In genomic region chr12:52268131-52268530, GRCm38 (mm10) we compare ENCODE assay signal across 19 mouse cellular contexts.
"Had no signal": no experiment of that assay in that cellular context is flagged by ENCODE, and none has a peak within 500 bp of the region (broad histone marks: within the 10 kb centered on the region; RNA-seq: fewer than 3 reads in every experiment).

No protein-coding gene starts in this region.

- DNase-seq: kidney, adult 2 months; kidney, postnatal 25 days; liver, embryonic 13.5 days; lung, adult 2 months; lung, postnatal 14 days; lung, postnatal 4 days; retina, postnatal 1 day; right cerebral cortex, postnatal 25 days; spleen, adult 18-20 months; thymus, postnatal 25 days had no signal

- H3K36me3 ChIP-seq: limb, embryonic 10.5 days; limb, embryonic 13.5 days; liver, embryonic 13.5 days; midbrain, embryonic 12.5 days; midbrain, embryonic 15.5 days; neural tube, embryonic 13.5 days; stomach, embryonic 15.5 days had no signal

- H3K27ac ChIP-seq: kidney, postnatal 0 days; limb, embryonic 10.5 days; limb, embryonic 13.5 days; liver, embryonic 13.5 days; midbrain, embryonic 12.5 days; midbrain, embryonic 15.5 days; neural tube, embryonic 13.5 days; stomach, embryonic 15.5 days had no signal

- ATAC-seq: intestine, postnatal 0 days; midbrain, embryonic 15.5 days had no signal

- H3K4me3 ChIP-seq: limb, embryonic 10.5 days; limb, embryonic 13.5 days; liver, embryonic 13.5 days; midbrain, embryonic 12.5 days; midbrain, embryonic 15.5 days; myocyte; neural tube, embryonic 13.5 days; stomach, embryonic 15.5 days had no signal

- H3K9me3 ChIP-seq: limb, embryonic 10.5 days; limb, embryonic 13.5 days; liver, embryonic 13.5 days; midbrain, embryonic 12.5 days; midbrain, embryonic 15.5 days; neural tube, embryonic 13.5 days; stomach, embryonic 15.5 days had no signal

- H3K4me2 ChIP-seq: limb, embryonic 13.5 days; liver, embryonic 13.5 days; midbrain, embryonic 12.5 days; midbrain, embryonic 15.5 days; neural tube, embryonic 13.5 days; stomach, embryonic 15.5 days had no signal

- H3K27me3 ChIP-seq: limb, embryonic 13.5 days; liver, embryonic 13.5 days; midbrain, embryonic 12.5 days; midbrain, embryonic 15.5 days; neural tube, embryonic 13.5 days; stomach, embryonic 15.5 days had no signal

- H3K9ac ChIP-seq: limb, embryonic 13.5 days; liver, embryonic 13.5 days; midbrain, embryonic 12.5 days; midbrain, embryonic 15.5 days; neural tube, embryonic 13.5 days; stomach, embryonic 15.5 days had no signal

- H3K4me1 ChIP-seq: limb, embryonic 13.5 days; liver, embryonic 13.5 days; midbrain, embryonic 12.5 days; midbrain, embryonic 15.5 days; neural tube, embryonic 13.5 days; stomach, embryonic 15.5 days had no signal
